Mouse (Mus musculus) bone marrow, adult 2 months (tissue): ENCODE measurements around the gene Olfr221.

Experiments used
- CTCF ChIP-seq: fragments of 200-500 bp; IDR thresholded peaks from 2 replicates; pipeline ENCODE4 v1.5.1; 2011; ENCODE audit warnings: low read length, control low read depth; ENCODE audit not compliant: control insufficient read depth, insufficient read depth
- POLR2A ChIP-seq: fragments of 200-500 bp; IDR thresholded peaks from 2 replicates; pipeline ENCODE4 v1.6.1; 2011; ENCODE audit warnings: low read depth, mild to moderate bottlenecking, control low read depth, low read length, borderline replicate concordance; ENCODE audit not compliant: control insufficient read depth

DNA sequence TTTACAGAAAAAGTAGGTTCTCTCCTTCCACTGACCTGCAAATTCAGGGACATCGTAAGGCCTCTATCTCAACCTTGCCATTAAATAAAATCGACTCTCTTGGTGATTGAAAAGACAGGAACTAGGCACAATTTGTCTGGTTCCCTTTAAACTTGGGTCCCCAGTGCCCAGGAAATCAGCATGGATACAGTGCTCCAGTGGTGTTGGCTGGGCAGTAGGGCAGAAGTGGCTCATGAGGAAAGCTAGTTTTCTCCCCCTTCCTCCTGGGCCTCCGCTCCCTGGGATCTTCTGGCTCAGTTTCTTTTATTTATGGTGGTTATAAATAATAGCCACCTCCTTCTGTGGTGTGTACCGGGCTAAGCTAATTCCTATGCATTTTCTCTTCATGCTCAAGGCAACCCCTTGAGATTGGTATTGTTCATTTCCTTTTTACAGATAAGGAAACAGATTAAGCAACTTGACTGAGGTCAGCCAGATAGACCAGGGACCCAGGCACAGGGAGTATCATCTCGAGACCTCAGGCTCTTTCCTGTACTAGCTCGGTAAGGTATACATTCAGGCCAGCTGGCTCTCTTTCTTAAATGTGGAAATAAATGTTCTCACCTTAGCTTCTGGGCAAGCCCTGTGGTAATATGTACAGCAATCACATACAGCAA lies 26.7 kb downstream of the Olfr221 start, which contains the start of gene Tmem253:
- TF ChIP-seq POLR2A (no peak), CTCF (no peak)
